ENCODE assay signal across 8 mouse cellular contexts in the genomic region with DNA sequence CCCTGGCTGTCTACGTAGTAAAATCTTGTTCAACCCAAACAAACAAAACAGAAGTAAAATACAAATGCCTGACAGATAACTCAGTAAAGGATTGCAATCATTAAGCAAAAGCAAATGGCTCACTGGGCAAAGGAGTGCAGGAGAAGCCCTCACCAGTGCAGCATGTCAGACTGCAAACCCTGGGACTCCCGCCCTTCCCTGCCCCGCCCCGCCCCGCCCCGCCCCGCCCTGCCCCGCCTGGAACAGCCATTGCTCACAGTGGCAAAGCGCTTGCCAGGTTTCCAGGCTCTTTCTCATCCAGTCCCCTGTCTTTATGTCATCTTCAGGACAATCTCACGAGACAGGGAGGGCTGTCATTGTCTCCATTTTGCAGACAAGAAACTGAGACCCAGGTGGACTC. TPM values are rescaled to one million over a fixed set of nuclear protein-coding genes. Genes with fewer than 3 reads are reported as not detected.
A peak's percentile ranks its signal among the peaks of the same experiment; 100 is the strongest.
DNase-seq lines count a peak whose midpoint lies in the region; ATAC-seq and TF ChIP-seq lines count a peak whose summit lies in the region.

No protein-coding gene starts in this region.

- H3K4me3 ChIP-seq in kidney, embryonic 15.5 days (replicated peaks), result 0 out of 2 replicates have a peak overlapping the region, but pooled peaks have one; percentile 4
- H3K4me3 ChIP-seq in hindbrain, postnatal 0 days (ENCODE audit: low read length), result no peak overlapping the region
- H3K4me3 ChIP-seq in neural tube, embryonic 11.5 days (ENCODE audit: low read depth, low read length), result no peak overlapping the region

- no peaks in the 10 kb centered on the region for H3K36me3 ChIP-seq in kidney, embryonic 15.5 days
- H3K36me3 ChIP-seq in hindbrain, postnatal 0 days (ENCODE audit: insufficient read depth, low read length), result no peaks in the 10 kb centered on the region
- H3K36me3 ChIP-seq in neural tube, embryonic 11.5 days (ENCODE audit: control insufficient read depth, insufficient read depth, low read length), result no peaks in the 10 kb centered on the region

- H3K27me3 ChIP-seq in kidney, embryonic 15.5 days, result peaks cover 39% of the 10 kb centered on the region
- no peaks in the 10 kb centered on the region for H3K27me3 ChIP-seq in hindbrain, postnatal 0 days (ENCODE audit: insufficient read depth, low read length)
- no peaks in the 10 kb centered on the region for H3K27me3 ChIP-seq in neural tube, embryonic 11.5 days (ENCODE audit: control insufficient read depth, insufficient read depth, low read length)

- no peak for DNase-seq in kidney, postnatal 25 days
- peak; percentile 35 for DNase-seq in embryo, embryonic 11 days
- no peak for DNase-seq in hindbrain, postnatal 0 days (ENCODE audit: low spot score)
- peak; percentile 24 for DNase-seq in neural tube, embryonic 11.5 days (ENCODE audit: low spot score)
- DNase-seq in urinary bladder, adult 2 months (ENCODE audit: low spot score), result no peak
- no peak for DNase-seq in retina, postnatal 1 day
- no peak for DNase-seq in testis, postnatal 10 days (ENCODE audit: low spot score)

- no peak for TF ChIP-seq CTCF in hindbrain, postnatal 0 days (IDR thresholded peaks at IDR 0.05; ENCODE audit: low read depth)

- 2% methylated on average over 10 of the region's 10 CpGs for WGBS in kidney, embryonic 15.5 days
- WGBS in hindbrain, postnatal 0 days, result 7% methylated on average over 10 of the region's 10 CpGs
- 2% methylated on average over 10 of the region's 10 CpGs for WGBS in neural tube, embryonic 11.5 days

- peak overlapping the region; percentile 43 for H3K4me2 ChIP-seq in kidney, embryonic 15.5 days
- peak overlapping the region; percentile 31; the same call in 1 of the 2 replicates for H3K4me2 ChIP-seq in hindbrain, postnatal 0 days (ENCODE audit: low read depth, low read length)
- H3K4me2 ChIP-seq in neural tube, embryonic 11.5 days (ENCODE audit: low read depth), result peak overlapping the region; percentile 28

- ATAC-seq in kidney, embryonic 15.5 days (replicated peaks; ENCODE audit: low FRiP score), result peak; percentile 70; the same call in 1 of the 2 replicates
- ATAC-seq in hindbrain, postnatal 0 days, result no peak
- ATAC-seq in neural tube, embryonic 11.5 days (ENCODE audit: insufficient read depth, low FRiP score, low TSS enrichment), result no peak

- H3K9me3 ChIP-seq in kidney, embryonic 15.5 days (replicated peaks), result no peaks in the 10 kb centered on the region
- no peaks in the 10 kb centered on the region for H3K9me3 ChIP-seq in hindbrain, postnatal 0 days (ENCODE audit: low read length)
- no peaks in the 10 kb centered on the region for H3K9me3 ChIP-seq in neural tube, embryonic 11.5 days (ENCODE audit: control insufficient read depth, low read length)

- H3K27ac ChIP-seq in kidney, embryonic 15.5 days, result no peak overlapping the region
- H3K27ac ChIP-seq in hindbrain, postnatal 0 days, result no peak overlapping the region
- H3K27ac ChIP-seq in neural tube, embryonic 11.5 days (ENCODE audit: low read depth, low read length), result peak overlapping the region; percentile 53; the same call in 1 of the 2 replicates

- H3K9ac ChIP-seq in kidney, embryonic 15.5 days, result no peak overlapping the region
- no peak overlapping the region for H3K9ac ChIP-seq in hindbrain, postnatal 0 days (replicated peaks; ENCODE audit: low read length)
- H3K9ac ChIP-seq in neural tube, embryonic 11.5 days (ENCODE audit: low read length), result no peak overlapping the region

- H3K4me1 ChIP-seq in kidney, embryonic 15.5 days, result peaks cover 18% of the 10 kb centered on the region
- peaks cover 9% of the 10 kb centered on the region; the same call in 1 of the 2 replicates for H3K4me1 ChIP-seq in hindbrain, postnatal 0 days (ENCODE audit: insufficient read depth, low read length)
- H3K4me1 ChIP-seq in neural tube, embryonic 11.5 days (ENCODE audit: control insufficient read depth, insufficient read depth, low read length), result peaks cover 8% of the 10 kb centered on the region

RNA-seq across cellular contexts. Expression of a gene that starts 16.1 kb away (rescaled TPM):
- polyA plus RNA-seq in kidney, embryonic 15.5 days (2015; fragmentation: Nextera tagmentation; extraction: Ambion mirVana), result 21.4 and 22.2 TPM in 2 replicates
- 82.3 and 96.3 TPM in 2 replicates for total RNA-seq in hindbrain, postnatal 0 days (2014; rRNA removed)
- polyA plus RNA-seq in hindbrain, postnatal 0 days (2015; fragmentation: Nextera tagmentation; extraction: Ambion mirVana), result 14.1 and 15.6 TPM in 2 replicates
- 55.1 and 55.8 TPM in 2 replicates for polyA plus RNA-seq in neural tube, embryonic 11.5 days (2014; fragmentation: Nextera tagmentation; extraction: Ambion mirVana)
- 46.6 and 66.7 TPM in 2 replicates for polyA plus RNA-seq in urinary bladder, adult 2 months (2012; rRNA removed)

RNA-seq across cellular contexts. Expression of a gene that starts 51.0 kb away (rescaled TPM):
- 47.9 and 49.5 TPM in 2 replicates for polyA plus RNA-seq in kidney, embryonic 15.5 days (2015; fragmentation: Nextera tagmentation; extraction: Ambion mirVana)
- total RNA-seq in hindbrain, postnatal 0 days (2014; rRNA removed), result 6.0 and 6.7 TPM in 2 replicates
- 6.8 and 8.6 TPM in 2 replicates for polyA plus RNA-seq in hindbrain, postnatal 0 days (2015; fragmentation: Nextera tagmentation; extraction: Ambion mirVana)
- polyA plus RNA-seq in neural tube, embryonic 11.5 days (2014; fragmentation: Nextera tagmentation; extraction: Ambion mirVana), result 57.1 and 58.5 TPM in 2 replicates
- 0.80 and 0.83 TPM in 2 replicates for polyA plus RNA-seq in urinary bladder, adult 2 months (2012; rRNA removed)

Comparison
In these comparisons a context has a peak if more than half of its experiments do, and no peak if none do; other contexts are left out.
1. DNase-seq: peak in embryo, embryonic 11 days (single experiment) and neural tube, embryonic 11.5 days (single experiment); none in kidney, postnatal 25 days (0 of 2), hindbrain, postnatal 0 days (single experiment), urinary bladder, adult 2 months (single experiment), retina, postnatal 1 day (single experiment) and testis, postnatal 10 days (single experiment).
2. Peak in every context shown above with its lines, with median percentiles within 50 percentile points of each other: H3K4me2 ChIP-seq.